Mouse (Mus musculus): Measurements from ENCODE around the gene Zfp110.

The Zfp110 gene

DNA sequence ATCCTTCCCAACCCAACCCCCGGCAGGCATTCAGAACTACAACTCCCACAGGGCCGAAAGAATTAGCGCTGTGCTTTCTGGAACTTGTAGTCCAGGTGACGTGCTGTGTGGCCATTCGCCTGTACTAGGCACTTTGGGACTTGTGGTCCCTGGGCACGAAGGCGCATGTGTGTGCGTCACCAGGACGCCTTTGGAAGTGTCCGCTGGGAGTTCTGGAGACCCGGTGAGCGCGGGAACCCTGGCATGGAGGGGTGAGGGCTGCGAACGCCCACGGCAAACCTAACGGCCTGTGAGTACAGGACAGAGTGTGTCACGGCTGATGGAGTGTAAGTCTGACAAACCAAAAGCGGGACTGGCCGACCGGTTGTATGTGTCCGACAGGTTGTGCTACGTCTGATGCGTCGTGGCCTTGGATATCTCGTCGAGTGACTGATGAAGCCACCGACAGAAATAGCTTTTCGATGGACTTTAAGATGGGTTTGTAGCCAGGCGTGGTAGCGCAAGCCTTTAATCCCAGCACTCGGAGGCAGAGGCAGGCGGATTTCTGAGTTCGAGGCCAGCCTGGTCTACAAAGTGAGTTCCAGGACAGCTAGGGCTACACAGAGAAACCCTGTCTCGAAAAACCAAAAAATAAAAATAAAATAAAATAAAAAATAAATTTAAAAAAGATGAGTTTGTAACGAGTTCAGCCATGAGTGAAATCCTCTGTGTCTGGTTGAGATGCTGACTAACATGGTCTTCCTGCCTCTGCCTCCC lies 63.3 kb downstream of the Zfp110 start, which contains the start of gene Zscan22:
Gene Zscan22, plus strand, starts transcription at position 161 of the 756 bp plus-strand sequence.
- DNase-seq: peak; percentile 96
